Mouse (Mus musculus) CH12.LX (cell line): Measurements from ENCODE around the gene Bex6. TPM values are rescaled to one million over a fixed set of nuclear protein-coding genes. Genes with fewer than 3 reads are reported as not detected.

Experiments
- DNase-seq: peaks from one replicate; pipeline ENCODE4 v3.0.0-alpha.2; 2013; ENCODE audit errors: extremely low read depth
- H3K27ac ChIP-seq: 2 replicates; pipeline ENCODE4 v1.5.1; 2012; ENCODE audit warnings: low read depth, mild to moderate bottlenecking, control low read depth, moderate library complexity; ENCODE audit not compliant: insufficient read depth
- H3K27me3 ChIP-seq: replicated peaks from 2 replicates; pipeline ENCODE3; 2012; ENCODE audit warnings: inconsistent platforms
- H3K36me3 ChIP-seq, 2 experiments: replicated peaks in 1 of 2; 2 replicates each; pipeline versions ENCODE3 to v1.6.1; 2012; ENCODE audit warnings: inconsistent platforms in 1 of 2, low read length in 1 of 2, mild to moderate bottlenecking in 1 of 2, mixed read lengths in 1 of 2, moderate library complexity in 1 of 2; ENCODE audit not compliant: control insufficient read depth in 1 of 2, insufficient read depth in 1 of 2
- H3K4me1 ChIP-seq, 2 experiments: 2 replicates each; pipeline ENCODE4 v1.6.1; 2012; ENCODE audit warnings: inconsistent platforms in 1 of 2, moderate library complexity in 1 of 2; ENCODE audit not compliant: insufficient read depth in 2 of 2, control insufficient read depth in 1 of 2
- H3K4me2 ChIP-seq: 2 replicates; pipeline ENCODE4 v1.6.1; 2012; ENCODE audit warnings: low read depth, mild to moderate bottlenecking, control low read depth; ENCODE audit not compliant: poor library complexity, insufficient read depth, severe bottlenecking
- H3K4me3 ChIP-seq, 3 experiments: fragments of 150-350 bp in 1 of 3; sonication (generic) in 1 of 3; replicated peaks in 1 of 3; 2 replicates each; pipeline versions ENCODE3 to v1.5.1; 2011 to 2012; ENCODE audit warnings: low read depth in 2 of 3, low read length in 2 of 3, mild to moderate bottlenecking in 2 of 3, moderate library complexity in 2 of 3, control low read depth in 1 of 3, improper control_type of control experiment in 1 of 3, inconsistent platforms in 1 of 3, mixed read lengths in 1 of 3; ENCODE audit not compliant: poor library complexity in 1 of 3
- H3K79me2 ChIP-seq: replicated peaks from 2 replicates; pipeline ENCODE4 v1.6.1; 2012; ENCODE audit warnings: mild to moderate bottlenecking, moderate library complexity; ENCODE audit not compliant: control insufficient read depth, poor library complexity, insufficient read depth, severe bottlenecking; ENCODE audit errors: extremely low read depth
- H3K9ac ChIP-seq: 2 replicates; pipeline ENCODE4 v1.6.1; 2012; ENCODE audit warnings: low read depth, mild to moderate bottlenecking, control low read depth, moderate library complexity; ENCODE audit not compliant: insufficient read depth
- H3K9me3 ChIP-seq: replicated peaks from 2 replicates; pipeline ENCODE3; 2012; ENCODE audit warnings: low read length, inconsistent platforms, mixed read lengths
- CHD1 ChIP-seq: IDR thresholded peaks from 2 replicates; pipeline ENCODE4 v1.6.1; 2012; ENCODE audit warnings: low read depth, low read length, improper control_type of control experiment, inconsistent platforms
- E2F4 ChIP-seq: IDR thresholded peaks from 2 replicates; pipeline ENCODE4 v1.6.1; 2011; ENCODE audit warnings: low read depth, low read length, improper control_type of control experiment; ENCODE audit not compliant: insufficient replicate concordance
- ETS1 ChIP-seq: conservative IDR thresholded peaks from 2 replicates; pipeline ENCODE4 v1.6.1; 2012; ENCODE audit warnings: low read depth, mild to moderate bottlenecking, inconsistent platforms, low read length, improper control_type of control experiment, moderate library complexity
- JUND ChIP-seq: conservative IDR thresholded peaks from 2 replicates; pipeline ENCODE4 v1.6.1; 2011; ENCODE audit warnings: low read depth, low read length, improper control_type of control experiment
- KAT2A ChIP-seq: IDR thresholded peaks from 2 replicates; pipeline ENCODE4 v1.6.1; 2012; ENCODE audit warnings: low read length, improper control_type of control experiment, inconsistent platforms; ENCODE audit not compliant: insufficient replicate concordance
- MAZ ChIP-seq: IDR thresholded peaks from 2 replicates; pipeline ENCODE4 v1.6.1; 2012; ENCODE audit warnings: low read depth, mild to moderate bottlenecking, inconsistent platforms, low read length, improper control_type of control experiment, moderate library complexity
- MEF2A ChIP-seq: IDR thresholded peaks from 2 replicates; pipeline ENCODE4 v1.6.1; 2014; ENCODE audit warnings: low read depth, mild to moderate bottlenecking, inconsistent platforms, low read length, improper control_type of control experiment, borderline replicate concordance
- MXI1 ChIP-seq: IDR thresholded peaks from 2 replicates; pipeline ENCODE4 v1.6.1; 2011; ENCODE audit warnings: mild to moderate bottlenecking, low read depth, low read length, improper control_type of control experiment
- MYC ChIP-seq: IDR thresholded peaks from 2 replicates; pipeline ENCODE4 v1.6.1; 2011; ENCODE audit warnings: low read depth, mild to moderate bottlenecking, improper control_type of control experiment, low read length
- NRF1 ChIP-seq: IDR thresholded peaks from 2 replicates; pipeline ENCODE4 v1.6.1; 2014; ENCODE audit warnings: low read depth, mild to moderate bottlenecking, inconsistent platforms, low read length, improper control_type of control experiment, moderate library complexity
- POLR2A ChIP-seq: IDR thresholded peaks from 2 replicates; pipeline ENCODE4 v1.6.1; 2011; ENCODE audit warnings: low read depth, mild to moderate bottlenecking, improper control_type of control experiment, low read length
- SIN3A ChIP-seq: IDR thresholded peaks from 2 replicates; pipeline ENCODE4 v1.6.1; 2012; ENCODE audit warnings: low read length, improper control_type of control experiment, inconsistent platforms
- TCF12 ChIP-seq: IDR thresholded peaks from 2 replicates; pipeline ENCODE4 v1.6.1; 2014; ENCODE audit warnings: low read depth, mild to moderate bottlenecking, inconsistent platforms, low read length, improper control_type of control experiment
- ZC3H11A ChIP-seq: IDR thresholded peaks from 2 replicates; pipeline ENCODE4 v1.6.1; 2012; ENCODE audit warnings: low read depth, mild to moderate bottlenecking, inconsistent platforms, low read length, improper control_type of control experiment
- ZMIZ1 ChIP-seq: IDR thresholded peaks from 2 replicates; pipeline ENCODE4 v1.6.1; 2012; ENCODE audit warnings: low read depth, mild to moderate bottlenecking, inconsistent platforms, low read length, improper control_type of control experiment
- ZNF384 ChIP-seq: IDR thresholded peaks from 2 replicates; pipeline ENCODE4 v1.6.1; 2012; ENCODE audit warnings: low read depth, low read length, improper control_type of control experiment, inconsistent platforms
- dilution Hi-C: fragments of 300-500 bp; cut with MboI; formaldehyde crosslinking; loops from 2 replicates; pipeline ENCODE4 v1.14.3; 2020; ENCODE audit warnings: low sequenced_read_pairs; ENCODE audit not compliant: extremely low pct_unique_long_range_greater_than_20kb, extremely low pct_ligation_motif_present
- in situ Hi-C: fragments of 300-500 bp; cut with MboI; formaldehyde crosslinking; loops from 3 replicates; pipeline ENCODE4 v1.14.3; 2019; ENCODE audit warnings: low sequenced_read_pairs, low pct_ligation_motif_present, low pct_unique_long_range_greater_than_20kb, mixed read lengths
- polyA plus RNA-seq: library from polyadenylated mRNA; unstranded; fragments of >175 nt; gene quantifications from 2 replicates; pipeline ENCODE4 v1.2.1, GENCODE M21; 2012; ENCODE audit warnings: low read depth; ENCODE audit not compliant: insufficient read length
- total RNA-seq, 2 experiments: library from RNA; depleted of rRNA; stranded (reverse); fragments of 300-350 nt in 1 of 2; fragments of >200 nt in 1 of 2; gene quantifications; 2 replicates each; pipeline ENCODE4 v1.2.3; 2012 to 2014

The Bex6 gene
- total and polyA plus RNA-seq, 3 experiments = not detected

- peaks cover 11% of the 10 kb centered on the region for H3K9me3 ChIP-seq
- DNase-seq = no peak
- H3K9ac ChIP-seq = no peak overlapping the region
- no peak overlapping the region for H3K27ac ChIP-seq
- dilution Hi-C loops = no loop called here
- no peaks in the 10 kb centered on the region for H3K27me3 ChIP-seq
- no peaks in the 10 kb centered on the region for H3K79me2 ChIP-seq
- in situ Hi-C loops = no loop called here
- peaks cover 0 to under 1% of the 10 kb centered on the region in 2 experiments; a peak in 1 of 4 replicates for H3K4me1 ChIP-seq
- no peak overlapping the region for H3K4me2 ChIP-seq
- no peak overlapping the region for H3K4me3 ChIP-seq
- peaks cover 18 to 27% of the 10 kb centered on the region in 2 experiments for H3K36me3 ChIP-seq
- TF ChIP-seq SIN3A = no peak
- TF ChIP-seq MXI1 = no peak
- no peak for TF ChIP-seq E2F4
Observed at GRCm38 (mm10) chr16:32138954-32139353, 40.7 kb upstream of the Bex6 start.

- Histone ChIP-seq H3K36me3 (peaks cover 41 to 66% of the 10 kb centered on the region in 2 experiments), H3K27me3 (no peaks in the 10 kb centered on the region), H3K4me2 (no peak overlapping the region), H3K27ac (no peak overlapping the region), H3K4me3 (no peak overlapping the region), H3K9me3 (peaks cover 22% of the 10 kb centered on the region), H3K4me1 (peaks cover 4 to 10% of the 10 kb centered on the region in 2 experiments), H3K79me2 (no peaks in the 10 kb centered on the region), H3K9ac (no peak overlapping the region)
- dilution Hi-C loops (no loop called here), in situ Hi-C loops (loop anchor here (10.0 kb wide), 1 partner anchor 351 kb away; the partner anchor contains the start of gene Zdhhc19)
- no peak for DNase-seq
- no peak for TF ChIP-seq JUND
- no peak for TF ChIP-seq KAT2A
- no peak for TF ChIP-seq TCF12
- TF ChIP-seq MEF2A = no peak
- no peak for TF ChIP-seq MXI1
- no peak for TF ChIP-seq ZC3H11A
- TF ChIP-seq ZNF384 = no peak
- TF ChIP-seq MYC = no peak
- TF ChIP-seq ZMIZ1 = no peak
- no peak for TF ChIP-seq CHD1
- no peak for TF ChIP-seq NRF1
- TF ChIP-seq MAZ = no peak
Observed at GRCm38 (mm10) chr16:32143766-32144165, 35.9 kb upstream of the Bex6 start.

GRCm38 (mm10) chr16:32144592-32144991 lies 35.0 kb upstream of the Bex6 start:
- in situ Hi-C loops = loop anchor here (10.0 kb wide), 1 partner anchor 350 kb away; the partner anchor contains the start of gene Zdhhc19
- peaks cover 41 to 66% of the 10 kb centered on the region in 2 experiments for H3K36me3 ChIP-seq
- TF ChIP-seq POLR2A = 0 out of 2 replicates have a peak, but pooled peaks have one; percentile 19
- TF ChIP-seq NRF1 = no peak
- no peak for TF ChIP-seq SIN3A
- TF ChIP-seq ETS1 = no peak
- TF ChIP-seq, all 38 proteins: peak for 1

More at GRCm38 (mm10) chr16:32144592-32144991, 35.0 kb upstream of the Bex6 start:
- H3K9ac ChIP-seq = no peak overlapping the region
- peaks cover 22% of the 10 kb centered on the region for H3K9me3 ChIP-seq
- DNase-seq = no peak
- H3K4me1 ChIP-seq = peaks cover 4 to 10% of the 10 kb centered on the region in 2 experiments
- no peaks in the 10 kb centered on the region for H3K79me2 ChIP-seq
- dilution Hi-C loops = no loop called here
- H3K4me2 ChIP-seq = no peak overlapping the region
- H3K4me3 ChIP-seq = no peak overlapping the region
- no peaks in the 10 kb centered on the region for H3K27me3 ChIP-seq
- H3K27ac ChIP-seq = no peak overlapping the region
